Mouse (Mus musculus): ENCODE measurements around the gene Kcnj14. TPM values are rescaled to one million over a fixed set of nuclear protein-coding genes. Genes with fewer than 3 reads are reported as not detected.

Kcnj14 gene
- polyA plus RNA-seq (2014; fragmentation: Nextera tagmentation; extraction: Ambion mirVana): 2.1 and 2.7 TPM in 2 replicates

DNA sequence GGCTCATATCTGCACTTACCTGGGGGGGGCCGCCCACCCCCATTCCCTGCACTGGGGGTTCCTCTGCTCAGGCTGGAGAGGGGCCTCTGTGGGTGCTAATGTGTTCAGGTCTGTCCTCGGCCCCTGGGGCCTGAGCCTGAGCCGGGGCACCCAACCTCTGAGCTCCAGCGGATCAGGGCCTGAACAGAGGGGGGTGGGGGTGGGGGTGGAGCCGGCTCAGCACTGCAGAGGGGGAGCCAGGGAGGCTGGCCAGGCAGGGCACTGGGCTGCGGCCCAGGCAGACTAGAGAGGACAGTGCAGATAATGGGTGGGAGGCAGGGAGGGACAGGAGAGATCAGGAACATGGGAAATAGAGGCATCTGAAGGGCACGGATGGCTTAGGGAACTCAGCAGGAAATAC, at the start of gene Kcnj14:
Kcnj14 (minus strand) TSS at position 185 of the 400 bp plus-strand sequence.
- 77% methylated on average over 6 of the region's 7 CpGs for WGBS
- no peak for ATAC-seq (replicated peaks; ENCODE audit: insufficient number of reproducible peaks, low FRiP score, low TSS enrichment, low read depth)
- H3K9ac ChIP-seq (replicated peaks; ENCODE audit: low read length): no peak within 1 kb of the TSS

DNA sequence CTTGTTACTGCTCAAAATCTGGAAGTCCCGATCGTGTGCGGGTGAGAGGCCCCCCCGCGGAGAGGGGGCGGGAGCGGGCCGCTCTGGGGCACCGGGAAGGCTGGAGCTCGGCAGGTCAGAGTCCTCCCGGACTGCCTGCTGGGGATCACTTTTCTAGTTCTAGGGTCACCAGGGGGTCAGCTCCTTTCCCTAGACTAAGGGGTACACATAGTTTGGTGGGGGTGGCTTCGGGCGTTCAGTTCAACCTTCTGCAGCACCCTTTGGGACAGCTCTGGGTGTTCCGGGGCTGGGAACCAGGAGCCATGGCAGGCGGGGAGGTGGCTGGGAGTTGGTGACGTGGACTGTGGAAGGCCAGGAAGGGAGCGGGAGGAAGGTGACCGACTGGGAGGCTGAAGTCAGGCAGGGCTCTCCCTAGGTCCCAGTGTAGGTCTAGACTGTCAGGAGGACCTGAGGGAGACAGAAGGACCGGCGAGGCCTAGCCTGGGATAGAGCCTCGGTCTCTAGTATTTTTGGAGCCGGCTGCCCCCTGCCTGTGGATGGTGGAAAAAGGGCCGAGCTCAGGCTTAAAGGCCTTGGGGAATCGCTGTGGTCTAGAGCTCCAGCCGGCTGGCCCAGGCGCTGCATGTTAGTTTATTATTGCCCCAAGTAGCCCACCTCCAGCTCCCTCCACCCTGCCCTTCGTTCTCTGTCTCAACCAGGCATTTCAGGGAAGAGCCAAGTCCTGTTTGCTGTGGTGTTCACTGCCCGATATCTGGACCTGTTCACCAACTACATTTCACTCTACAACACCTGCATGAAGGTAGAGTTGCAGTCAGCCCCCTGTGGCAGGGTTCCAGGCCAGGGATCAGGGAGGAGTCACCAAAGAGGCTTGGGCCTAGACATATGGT, 48.7 kb upstream of the Kcnj14 start:
- peaks cover 8% of the 10 kb centered on the region; the same call in 1 of the 2 replicates for H3K36me3 ChIP-seq (replicated peaks; ENCODE audit: control insufficient read depth, insufficient read depth, low read depth, low read length)
- no peaks in the 10 kb centered on the region for H3K9me3 ChIP-seq (replicated peaks; ENCODE audit: control insufficient read depth, low read length)
- peaks cover 8% of the 10 kb centered on the region for H3K4me1 ChIP-seq (ENCODE audit: control insufficient read depth, insufficient read depth, low read length)
- peak overlapping the region; percentile 85 for H3K4me3 ChIP-seq (ENCODE audit: low read depth, low read length)
- peak overlapping the region; percentile 89 for H3K27ac ChIP-seq (replicated peaks; ENCODE audit: low read depth, low read length)
- peak overlapping the region; percentile 92 for H3K9ac ChIP-seq (replicated peaks; ENCODE audit: low read length)
- peaks cover 24% of the 10 kb centered on the region for H3K27me3 ChIP-seq (ENCODE audit: control insufficient read depth, insufficient read depth, low read length)
- DNase-seq (ENCODE audit: low spot score) (peak; percentile 66), ATAC-seq (replicated peaks; ENCODE audit: insufficient number of reproducible peaks, low FRiP score, low TSS enrichment, low read depth) (peak; percentile 50)
- WGBS: 3% methylated on average over 28 of the region's 28 CpGs
- peak overlapping the region; percentile 91 for H3K4me2 ChIP-seq (ENCODE audit: low read depth, low read length)

More for the DNA sequence above, at the start of gene Kcnj14:
- Histone ChIP-seq H3K27me3 (ENCODE audit: control insufficient read depth, insufficient read depth, low read length) (no peaks in the 10 kb centered on the region), H3K4me1 (ENCODE audit: control insufficient read depth, insufficient read depth, low read length) (no peaks in the 10 kb centered on the region), H3K27ac (replicated peaks; ENCODE audit: low read depth, low read length) (no peak within 1 kb of the TSS), H3K4me3 (ENCODE audit: low read depth, low read length) (no peak within 1 kb of the TSS), H3K9me3 (replicated peaks; ENCODE audit: control insufficient read depth, low read length) (no peaks in the 10 kb centered on the region), H3K36me3 (replicated peaks; ENCODE audit: control insufficient read depth, insufficient read depth, low read depth, low read length) (peaks cover 20% of the 10 kb centered on the region), H3K4me2 (ENCODE audit: low read depth, low read length) (no peak within 1 kb of the TSS)
- DNase-seq (ENCODE audit: low spot score): no peak

DNA sequence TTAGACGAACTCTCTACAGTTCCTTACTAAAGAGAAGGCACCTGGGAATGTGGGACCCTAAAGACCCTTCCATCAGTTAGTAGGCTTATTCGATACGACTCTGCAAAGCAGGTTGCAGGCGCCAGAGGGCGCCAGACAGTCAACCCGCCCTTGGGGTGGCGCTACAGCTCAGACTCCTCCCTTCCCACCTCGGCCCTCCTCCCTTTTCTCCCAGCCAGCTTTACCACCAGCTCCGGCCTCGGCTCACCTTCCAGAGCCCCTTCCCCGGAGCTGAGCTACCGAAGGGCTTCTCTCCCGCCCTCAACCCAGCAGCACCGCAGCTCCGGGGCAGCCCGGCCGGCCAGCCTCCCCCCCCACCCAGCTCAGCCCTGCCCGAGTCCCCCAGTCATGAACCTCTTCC, 48.0 kb upstream of the Kcnj14 start, which contains the start of gene Kdelr1:
Kdelr1 (plus strand) TSS at position 149 of the 400 bp plus-strand sequence.
- Histone ChIP-seq H3K4me1 (ENCODE audit: control insufficient read depth, insufficient read depth, low read length) (peaks cover 11% of the 10 kb centered on the region), H3K36me3 (replicated peaks; ENCODE audit: control insufficient read depth, insufficient read depth, low read depth, low read length) (peaks cover 5% of the 10 kb centered on the region; the same call in 1 of the 2 replicates)
- 1% methylated on average over 18 of the region's 18 CpGs for WGBS

DNA sequence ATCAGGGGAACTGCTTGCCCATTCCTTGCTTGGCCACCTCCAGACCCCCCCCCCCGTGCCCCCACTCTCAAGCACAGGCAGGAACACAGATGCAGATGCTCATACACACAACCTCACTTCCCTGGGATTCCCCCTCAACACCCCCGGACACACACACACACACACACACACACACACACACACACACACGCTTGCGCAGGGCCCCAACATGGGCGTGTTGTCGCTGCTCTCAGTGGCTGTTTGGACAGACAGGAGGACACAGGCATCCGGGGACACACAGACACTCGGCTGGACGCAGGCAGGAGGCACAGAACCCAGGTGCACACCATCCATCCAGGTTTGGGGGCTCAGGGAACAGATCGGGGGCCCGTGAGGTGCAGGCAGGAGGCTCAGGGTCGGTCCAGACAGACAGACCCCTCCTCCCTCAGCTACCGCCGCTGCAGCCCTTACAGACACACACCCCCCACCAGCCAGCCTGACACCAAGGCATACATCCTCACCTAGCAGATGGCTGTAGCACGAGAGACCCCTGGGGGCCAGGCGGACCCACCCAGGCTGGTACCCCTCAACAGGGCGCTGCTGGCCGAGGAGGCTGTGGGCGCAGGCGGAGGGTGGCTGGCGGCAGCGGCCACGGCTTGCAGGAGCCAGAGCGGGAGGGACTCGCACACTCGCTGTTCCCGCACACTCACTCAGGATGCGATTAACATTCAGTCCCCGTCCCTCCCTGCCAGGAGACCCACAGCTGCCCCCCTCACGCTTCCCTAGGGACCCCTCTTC, 45.9 kb upstream of the Kcnj14 start:
- Histone ChIP-seq H3K4me1 (ENCODE audit: control insufficient read depth, insufficient read depth, low read length) (peaks cover 11% of the 10 kb centered on the region), H3K27ac (replicated peaks; ENCODE audit: low read depth, low read length) (no peak overlapping the region), H3K9ac (replicated peaks; ENCODE audit: low read length) (peak overlapping the region; percentile 41), H3K4me2 (ENCODE audit: low read depth, low read length) (peak overlapping the region; percentile 55), H3K27me3 (ENCODE audit: control insufficient read depth, insufficient read depth, low read length) (peaks cover 34% of the 10 kb centered on the region), H3K36me3 (replicated peaks; ENCODE audit: control insufficient read depth, insufficient read depth, low read depth, low read length) (no peaks in the 10 kb centered on the region), H3K4me3 (ENCODE audit: low read depth, low read length) (peak overlapping the region; percentile 18), H3K9me3 (replicated peaks; ENCODE audit: control insufficient read depth, low read length) (no peaks in the 10 kb centered on the region)
- ATAC-seq (replicated peaks; ENCODE audit: insufficient number of reproducible peaks, low FRiP score, low TSS enrichment, low read depth): no peak
- no peak for DNase-seq (ENCODE audit: low spot score)
- WGBS: 3% methylated on average over 29 of the region's 30 CpGs

More for the DNA sequence above, 48.0 kb upstream of the Kcnj14 start, which contains the start of gene Kdelr1:
- DNase-seq (ENCODE audit: low spot score) (peak; percentile 96), ATAC-seq (replicated peaks; ENCODE audit: insufficient number of reproducible peaks, low FRiP score, low TSS enrichment, low read depth) (peak; percentile 26)
- Histone ChIP-seq H3K27me3 (ENCODE audit: control insufficient read depth, insufficient read depth, low read length) (peaks cover 31% of the 10 kb centered on the region), H3K9ac (replicated peaks; ENCODE audit: low read length) (peak within 1 kb of the TSS; percentile 92), H3K4me2 (ENCODE audit: low read depth, low read length) (peak within 1 kb of the TSS; percentile 91), H3K4me3 (ENCODE audit: low read depth, low read length) (peak within 1 kb of the TSS; percentile 85), H3K9me3 (replicated peaks; ENCODE audit: control insufficient read depth, low read length) (no peaks in the 10 kb centered on the region), H3K27ac (replicated peaks; ENCODE audit: low read depth, low read length) (peak within 1 kb of the TSS; percentile 89)

DNA sequence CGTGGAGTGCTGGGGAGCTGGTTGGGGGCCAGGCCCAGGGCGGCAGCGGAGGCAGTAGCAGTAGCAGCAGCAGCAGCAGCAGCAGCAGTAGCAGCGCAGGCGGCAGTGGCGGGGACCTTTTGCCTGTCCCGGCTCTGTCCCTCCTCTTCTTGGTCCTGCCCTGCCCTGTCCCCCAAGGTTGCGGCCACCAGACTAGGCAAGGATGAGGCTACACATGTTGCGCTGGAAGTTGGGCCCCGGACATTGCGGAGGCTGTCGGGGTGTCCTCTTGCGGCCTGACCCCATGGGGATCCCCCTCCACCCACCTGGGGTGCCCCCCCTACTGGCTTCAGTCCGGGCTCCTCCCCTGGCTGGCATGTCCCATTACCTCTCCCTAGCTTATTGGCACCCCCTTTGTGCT, 45.2 kb upstream of the Kcnj14 start:
- no peak overlapping the region for H3K27ac ChIP-seq (replicated peaks; ENCODE audit: low read depth, low read length)
- peaks cover 34% of the 10 kb centered on the region for H3K27me3 ChIP-seq (ENCODE audit: control insufficient read depth, insufficient read depth, low read length)
- H3K4me1 ChIP-seq (ENCODE audit: control insufficient read depth, insufficient read depth, low read length): peaks cover 11% of the 10 kb centered on the region
- ATAC-seq (replicated peaks; ENCODE audit: insufficient number of reproducible peaks, low FRiP score, low TSS enrichment, low read depth) (no peak), DNase-seq (ENCODE audit: low spot score) (no peak)
- peak overlapping the region; percentile 13 for H3K4me2 ChIP-seq (ENCODE audit: low read depth, low read length)
- H3K9me3 ChIP-seq (replicated peaks; ENCODE audit: control insufficient read depth, low read length): no peaks in the 10 kb centered on the region
- WGBS: 2% methylated on average over 14 of the region's 14 CpGs
- H3K36me3 ChIP-seq (replicated peaks; ENCODE audit: control insufficient read depth, insufficient read depth, low read depth, low read length): no peaks in the 10 kb centered on the region
- 0 out of 2 replicates have a peak overlapping the region, but pooled peaks have one; percentile 10 for H3K4me3 ChIP-seq (ENCODE audit: low read depth, low read length)
- H3K9ac ChIP-seq (replicated peaks; ENCODE audit: low read length): peak overlapping the region; percentile 28; the same call in 1 of the 2 replicates

DNA sequence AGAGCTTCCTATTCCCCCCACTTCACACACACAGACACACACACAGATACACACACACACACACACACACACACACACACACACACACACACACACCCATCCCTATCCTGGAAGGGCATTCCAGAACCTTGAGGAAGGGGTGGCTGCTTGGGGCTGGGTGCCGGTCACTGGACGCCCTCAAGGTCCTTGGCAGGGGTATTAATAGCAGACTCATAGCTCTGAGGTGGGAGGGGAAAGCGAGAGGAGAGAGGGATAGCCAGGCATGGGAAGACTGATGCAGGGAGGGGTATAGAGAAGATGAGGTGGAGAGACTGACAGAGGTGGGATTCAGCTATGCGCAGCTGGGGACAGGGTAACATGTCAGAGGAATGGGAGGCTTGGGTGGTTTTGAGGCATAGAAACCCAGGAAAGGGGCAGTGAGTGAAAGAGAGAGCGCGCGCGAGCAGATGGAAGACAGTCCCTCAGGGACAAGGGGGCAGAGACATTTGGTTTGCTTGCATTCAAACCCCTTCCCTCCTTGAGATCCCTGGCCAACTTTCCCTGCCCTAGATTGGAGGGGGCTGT, 44.6 kb upstream of the Kcnj14 start:
- Histone ChIP-seq H3K36me3 (replicated peaks; ENCODE audit: control insufficient read depth, insufficient read depth, low read depth, low read length) (no peaks in the 10 kb centered on the region), H3K9me3 (replicated peaks; ENCODE audit: control insufficient read depth, low read length) (no peaks in the 10 kb centered on the region), H3K9ac (replicated peaks; ENCODE audit: low read length) (peak overlapping the region; percentile 28; the same call in 1 of the 2 replicates), H3K4me2 (ENCODE audit: low read depth, low read length) (no peak overlapping the region; the same call in none of the 2 replicates), H3K4me1 (ENCODE audit: control insufficient read depth, insufficient read depth, low read length) (peaks cover 11% of the 10 kb centered on the region), H3K4me3 (ENCODE audit: low read depth, low read length) (no peak overlapping the region), H3K27ac (replicated peaks; ENCODE audit: low read depth, low read length) (no peak overlapping the region), H3K27me3 (ENCODE audit: control insufficient read depth, insufficient read depth, low read length) (peaks cover 34% of the 10 kb centered on the region)
- no peak for ATAC-seq (replicated peaks; ENCODE audit: insufficient number of reproducible peaks, low FRiP score, low TSS enrichment, low read depth)
- DNase-seq (ENCODE audit: low spot score): no peak
- 14% methylated on average over 8 of the region's 8 CpGs for WGBS

DNA sequence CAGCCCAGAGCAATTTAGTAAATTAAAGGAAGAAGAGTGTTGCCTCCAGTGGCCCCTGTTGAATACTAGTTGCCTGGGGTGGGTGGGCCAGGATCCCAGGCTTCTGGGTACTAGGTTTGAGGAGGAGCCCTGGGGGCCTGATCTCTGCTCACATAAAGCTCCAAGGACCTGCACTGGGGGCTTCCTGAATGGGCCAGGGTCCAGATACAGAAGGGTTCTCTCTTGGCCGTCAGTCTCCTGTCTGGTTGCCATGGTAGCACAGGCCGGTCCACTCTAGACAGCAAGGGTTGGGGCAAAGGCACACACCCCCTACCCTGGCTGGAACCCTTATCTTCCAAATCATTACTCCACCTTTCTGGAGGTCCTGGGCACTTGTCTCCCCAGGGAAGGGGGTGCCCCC, 43.3 kb upstream of the Kcnj14 start:
- 6% methylated on average over 2 of the region's 2 CpGs for WGBS
- H3K27ac ChIP-seq (replicated peaks; ENCODE audit: low read depth, low read length): no peak overlapping the region
- no peaks in the 10 kb centered on the region for H3K36me3 ChIP-seq (replicated peaks; ENCODE audit: control insufficient read depth, insufficient read depth, low read depth, low read length)
- peaks cover 11% of the 10 kb centered on the region for H3K4me1 ChIP-seq (ENCODE audit: control insufficient read depth, insufficient read depth, low read length)
- H3K4me2 ChIP-seq (ENCODE audit: low read depth, low read length): no peak overlapping the region
- ATAC-seq (replicated peaks; ENCODE audit: insufficient number of reproducible peaks, low FRiP score, low TSS enrichment, low read depth) (no peak), DNase-seq (ENCODE audit: low spot score) (no peak)
- peaks cover 34% of the 10 kb centered on the region for H3K27me3 ChIP-seq (ENCODE audit: control insufficient read depth, insufficient read depth, low read length)
- H3K9me3 ChIP-seq (replicated peaks; ENCODE audit: control insufficient read depth, low read length): no peaks in the 10 kb centered on the region
- no peak overlapping the region for H3K9ac ChIP-seq (replicated peaks; ENCODE audit: low read length)
- no peak overlapping the region for H3K4me3 ChIP-seq (ENCODE audit: low read depth, low read length)
